Mouse (Mus musculus) lung, adult 10 weeks (tissue): ENCODE measurements around the gene Nefh. TPM values are rescaled to one million over a fixed set of nuclear protein-coding genes. Genes with fewer than 3 reads are reported as not detected.

Experiments
- polyA plus RNA-seq: library from polyadenylated mRNA; stranded (reverse); fragments of 350-450 nt; fragmentation: Illumina TruSeq; extraction: RNeasy Lipid Tissue Mini Kit (QIAGEN cat#74804); gene quantifications from one replicate; pipeline ENCODE4 v1.2.3, GENCODE M21; 2014; ENCODE audit warnings: low read depth, low replicate concordance; ENCODE audit not compliant: insufficient read depth

Gene Nefh
- polyA plus RNA-seq, result 0.07 TPM

GRCm38 (mm10) chr11:4947813-4948174 is at the start of gene Nefh:
TSS of gene Nefh (minus strand) at chr11:4948064.

DNA sequence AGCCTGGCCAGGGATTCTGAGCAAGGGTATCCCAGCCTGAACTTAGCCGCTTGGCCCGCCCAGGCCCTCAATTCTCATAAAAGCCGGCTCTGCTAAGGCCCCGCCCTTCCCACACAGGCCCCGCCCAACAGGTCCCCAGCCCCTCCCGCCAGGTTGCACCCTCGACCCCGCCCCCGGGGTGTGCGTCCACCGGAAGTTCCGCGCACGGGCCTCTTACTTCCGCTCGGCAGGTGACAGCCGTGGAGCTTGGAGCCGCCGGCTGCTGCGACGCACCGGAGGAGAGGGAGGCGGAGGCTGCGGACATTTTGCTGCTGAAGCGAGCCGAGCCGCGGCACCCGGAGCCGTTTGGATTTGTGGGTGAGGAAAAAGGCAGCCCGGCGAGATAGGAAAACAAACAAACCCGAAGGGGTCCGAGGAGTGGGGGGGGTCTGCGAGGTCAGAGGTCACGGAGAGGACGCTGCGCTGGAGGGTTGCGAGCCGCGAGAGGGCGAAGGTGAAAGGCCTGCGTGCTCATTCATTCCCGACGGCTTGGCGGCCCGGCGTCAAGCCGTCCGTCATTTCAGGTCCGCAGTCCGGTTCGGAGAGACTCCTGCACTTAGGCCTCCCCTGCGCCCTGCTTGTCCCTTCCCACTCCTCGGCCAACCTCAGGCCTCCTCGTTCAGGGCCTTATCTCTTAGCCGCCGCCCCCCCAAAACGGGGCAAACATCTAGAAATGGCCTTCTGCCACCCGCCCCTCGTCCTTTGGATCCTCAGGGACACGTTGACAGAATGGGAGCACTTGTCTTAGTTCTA is 39.0 kb upstream of the Nefh start, which contains the start of gene Ap1b1:
Ap1b1 (plus strand) TSS at position 130 of the 792 bp plus-strand sequence.

GRCm38 (mm10) chr11:4894848-4895816 is 52.7 kb downstream of the Nefh start, which contains the start of gene Thoc5:
TSS of gene Thoc5 (plus strand) at chr11:4895320.

Other genes with a start within 250 kb of the Nefh start
- gene Uqcr10, start 243.7 kb downstream of the Nefh start, polyA plus RNA-seq, result 582 TPM
- gene Zmat5, start 243.4 kb downstream of the Nefh start, polyA plus RNA-seq, result 63.5 TPM
- gene Cabp7, start 201.3 kb downstream of the Nefh start, polyA plus RNA-seq, result not detected
- gene Nf2, start 98.5 kb downstream of the Nefh start, polyA plus RNA-seq, result 22.7 TPM
- gene Nipsnap1, start 74.1 kb downstream of the Nefh start, polyA plus RNA-seq, result 9.7 TPM
- gene Thoc5, start 52.7 kb downstream of the Nefh start, polyA plus RNA-seq, result 16.3 TPM
- gene Ap1b1, start 38.8 kb upstream of the Nefh start, polyA plus RNA-seq, result 20.7 TPM
- 2.1 TPM for gene Rasl10a, start 110.1 kb upstream of the Nefh start, polyA plus RNA-seq
- gene Gas2l1, start 117.3 kb upstream of the Nefh start, polyA plus RNA-seq, result 28.3 TPM
- 7.7 TPM for gene Rhbdd3, start 150.9 kb upstream of the Nefh start, polyA plus RNA-seq
- gene Ewsr1, start 151.2 kb upstream of the Nefh start, polyA plus RNA-seq, result 131 TPM
- gene Emid1, start 204.2 kb upstream of the Nefh start, polyA plus RNA-seq, result 13.8 TPM